Mouse (Mus musculus) bone marrow, adult 2 months (tissue): Measurements from ENCODE around the gene Map2k3.

Source experiments
- CTCF ChIP-seq: fragments of 200-500 bp; IDR thresholded peaks from 2 replicates; pipeline ENCODE4 v1.5.1; 2011; ENCODE audit warnings: low read length, control low read depth; ENCODE audit not compliant: control insufficient read depth, insufficient read depth
- POLR2A ChIP-seq: fragments of 200-500 bp; IDR thresholded peaks from 2 replicates; pipeline ENCODE4 v1.6.1; 2011; ENCODE audit warnings: low read depth, mild to moderate bottlenecking, control low read depth, low read length, borderline replicate concordance; ENCODE audit not compliant: control insufficient read depth

DNA sequence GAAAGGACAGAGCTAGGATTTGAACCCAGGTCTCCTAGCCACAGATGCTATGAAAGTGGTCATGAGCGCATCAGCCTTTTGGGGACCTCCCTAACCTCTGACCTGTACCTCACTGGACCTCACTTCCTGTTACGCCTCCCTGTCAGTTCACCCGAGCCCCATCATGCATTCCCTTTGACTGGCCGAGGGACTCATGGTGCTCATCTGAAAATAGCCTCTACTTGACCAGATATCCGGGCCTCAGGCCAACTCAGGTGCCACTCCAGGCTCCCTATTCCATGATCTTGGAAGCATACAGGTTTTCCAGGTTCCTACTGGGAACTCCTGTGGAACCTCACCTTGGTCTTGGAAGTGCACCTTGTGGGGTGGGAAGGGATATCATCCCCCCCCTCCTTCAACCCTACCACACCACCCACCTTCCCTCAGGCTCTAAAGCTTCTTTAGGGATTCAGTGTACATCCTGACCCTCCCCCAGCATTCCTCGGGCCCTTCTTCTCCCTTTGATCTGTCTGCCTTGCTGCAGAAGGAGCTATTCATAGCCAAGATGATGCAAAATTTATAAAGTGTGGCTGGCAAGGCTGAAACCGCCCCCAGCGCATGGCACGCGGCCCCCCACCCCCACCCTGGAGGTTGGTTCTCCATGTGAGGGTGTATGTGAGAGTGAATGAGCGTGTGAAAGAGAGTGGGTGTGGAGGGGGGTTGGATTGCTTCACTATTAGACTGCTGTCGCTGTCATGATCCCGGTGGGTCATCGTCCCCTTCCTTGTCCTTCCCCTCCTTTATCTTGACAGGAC lies 50.1 kb downstream of the Map2k3 start:
- TF ChIP-seq POLR2A (no peak), CTCF (no peak)
